Comparison of ENCODE assay signal across 25 mouse cellular contexts in genomic region chr6:94180331-94181150, GRCm38 (mm10).
A peak's percentile ranks its signal among the peaks of the same experiment; 100 is the strongest.
DNase-seq lines count a peak whose midpoint lies in the region; ATAC-seq and TF ChIP-seq lines count a peak whose summit lies in the region.
"Had no signal": no experiment of that assay in that cellular context is flagged by ENCODE, and none has a peak within 500 bp of the region (broad histone marks: within the 10 kb centered on the region; RNA-seq: fewer than 3 reads in every experiment).

No protein-coding gene starts in this region.

- TF ChIP-seq POLR2A in liver, adult 2 months (IDR thresholded peaks at IDR 0.05; ENCODE audit: extremely low read depth, insufficient read depth, low read length) = no peak

- H3K4me2 ChIP-seq in liver, embryonic 11.5 days = no peak overlapping the region
- H3K4me2 ChIP-seq in forebrain, embryonic 13.5 days = no peak overlapping the region
- H3K4me2 ChIP-seq: heart, embryonic 13.5 days; hindbrain, embryonic 12.5 days; hindbrain, embryonic 15.5 days had no signal

- intact Hi-C loops in gastrocnemius, adult 2 months (cut with DNase I) = loop anchor here (10.0 kb wide), 1 partner anchor 104 kb away; the partner anchor contains the start of gene Magi1

- ATAC-seq in liver, embryonic 11.5 days (replicated peaks; ENCODE audit: low FRiP score) = no peak
- no peak for ATAC-seq in forebrain, embryonic 13.5 days
- ATAC-seq: activated CD4-positive, CD25-positive, alpha-beta regulatory T cell, adult 4 months; forebrain, embryonic 14.5 days; forebrain, postnatal 0 days; Patski had no signal

- no peaks in the 10 kb centered on the region for H3K27me3 ChIP-seq in liver, adult 2 months (ENCODE audit: control insufficient read depth, insufficient read depth, low read length)
- peaks cover 10% of the 10 kb centered on the region; the same call in 1 of the 2 replicates for H3K27me3 ChIP-seq in liver, embryonic 11.5 days (replicated peaks; ENCODE audit: control insufficient read depth, insufficient read depth, low read length)
- no peaks in the 10 kb centered on the region for H3K27me3 ChIP-seq in forebrain, embryonic 13.5 days
- H3K27me3 ChIP-seq: heart, embryonic 13.5 days; hindbrain, embryonic 12.5 days; hindbrain, embryonic 15.5 days; Patski had no signal

- H3K27ac ChIP-seq in gastrocnemius, adult 2 months = peak overlapping the region; percentile 25; the same call in 1 of the 2 replicates
- no peak overlapping the region for H3K27ac ChIP-seq in liver, adult 2 months (replicated peaks; ENCODE audit: insufficient read depth, low read depth, low read length)
- H3K27ac ChIP-seq in liver, embryonic 11.5 days (ENCODE audit: low read depth, low read length) = no peak overlapping the region
- H3K27ac ChIP-seq in forebrain, embryonic 13.5 days = no peak overlapping the region
- H3K27ac ChIP-seq: forebrain, embryonic 10.5 days; heart, embryonic 13.5 days; hindbrain, embryonic 12.5 days; hindbrain, embryonic 15.5 days had no signal

- peaks cover 16% of the 10 kb centered on the region for H3K4me1 ChIP-seq in liver, adult 2 months (ENCODE audit: control insufficient read depth, insufficient read depth, low read length)
- peaks cover 3% of the 10 kb centered on the region; the same call in 1 of the 2 replicates for H3K4me1 ChIP-seq in liver, embryonic 11.5 days (replicated peaks; ENCODE audit: control insufficient read depth, insufficient read depth, low read length)
- peaks cover 40% of the 10 kb centered on the region for H3K4me1 ChIP-seq in forebrain, embryonic 13.5 days

- no peaks in the 10 kb centered on the region for H3K9me3 ChIP-seq in liver, embryonic 11.5 days (ENCODE audit: control insufficient read depth, low read length)
- H3K9me3 ChIP-seq in forebrain, embryonic 13.5 days (replicated peaks) = no peaks in the 10 kb centered on the region
- H3K9me3 ChIP-seq: forebrain, embryonic 10.5 days; heart, embryonic 13.5 days; hindbrain, embryonic 12.5 days; hindbrain, embryonic 15.5 days had no signal

- WGBS in liver, adult 2 months = 55% methylated on average over 14 of the region's 14 CpGs
- 87% methylated on average over 14 of the region's 14 CpGs for WGBS in liver, embryonic 11.5 days
- WGBS in forebrain, embryonic 13.5 days = 85% methylated on average over 14 of the region's 14 CpGs

- DNase-seq in gastrocnemius, adult 2 months = no peak
- no peak for DNase-seq in gastrocnemius, postnatal 25 days
- DNase-seq in liver, adult 2 months (ENCODE audit: extremely low read depth, low read depth, low spot score) = peak; percentile 70
- DNase-seq in liver, embryonic 11.5 days (ENCODE audit: low spot score) = no peak
- peak; percentile 86 for DNase-seq in ES-CJ7 (ENCODE audit: low read depth, low spot score)
- DNase-seq in ZHBTc4 (ENCODE audit: low read depth, low spot score) = peak; percentile 63
- no peak for DNase-seq in adrenal gland, adult 2 months
- DNase-seq: adrenal gland, postnatal 10 days; adrenal gland, postnatal 36 days; cerebellum, adult 18-20 months; cerebellum, adult 9-10 months; cerebellum, postnatal 14 days; forebrain, postnatal 0 days; gastrocnemius, postnatal 36 days; heart, postnatal 14 days; kidney, adult 11 months had no signal

- no peak for TF ChIP-seq CTCF in gastrocnemius, adult 2 months (IDR thresholded peaks at IDR 0.05)
- TF ChIP-seq CTCF in liver, adult 2 months (IDR thresholded peaks at IDR 0.05; ENCODE audit: low read depth, low read length) = no peak

- H3K36me3 ChIP-seq in liver, adult 2 months (ENCODE audit: control insufficient read depth, insufficient read depth, low read length) = no peaks in the 10 kb centered on the region
- no peaks in the 10 kb centered on the region for H3K36me3 ChIP-seq in liver, embryonic 11.5 days (ENCODE audit: control insufficient read depth, insufficient read depth, low read length)
- H3K36me3 ChIP-seq in forebrain, embryonic 13.5 days (ENCODE audit: poor library complexity, severe bottlenecking) = no peaks in the 10 kb centered on the region
- H3K36me3 ChIP-seq: forebrain, embryonic 10.5 days; G1E; heart, embryonic 13.5 days; hindbrain, embryonic 12.5 days; hindbrain, embryonic 15.5 days had no signal

- no peak overlapping the region for H3K4me3 ChIP-seq in gastrocnemius, adult 2 months
- H3K4me3 ChIP-seq in liver, adult 2 months (ENCODE audit: insufficient read depth, low read depth, low read length) = no peak overlapping the region
- no peak overlapping the region for H3K4me3 ChIP-seq in liver, embryonic 11.5 days (ENCODE audit: low read depth, low read length)
- H3K4me3 ChIP-seq in forebrain, embryonic 13.5 days = no peak overlapping the region
- H3K4me3 ChIP-seq: forebrain, embryonic 10.5 days; heart, embryonic 13.5 days; hindbrain, embryonic 12.5 days; hindbrain, embryonic 15.5 days had no signal

- H3K9ac ChIP-seq in liver, adult 2 months (ENCODE audit: low read depth, low read length) = no peak overlapping the region
- no peak overlapping the region for H3K9ac ChIP-seq in liver, embryonic 11.5 days (ENCODE audit: low read depth, low read length)
- no peak overlapping the region for H3K9ac ChIP-seq in forebrain, embryonic 13.5 days
- H3K9ac ChIP-seq: forebrain, postnatal 0 days; heart, embryonic 13.5 days; hindbrain, embryonic 12.5 days; hindbrain, embryonic 15.5 days had no signal

- peaks cover 28% of the 10 kb centered on the region for H3K79me2 ChIP-seq in liver, adult 2 months (ENCODE audit: control insufficient read depth, insufficient read depth, low read length)

Comparison
In these comparisons a context has a peak if more than half of its experiments do, and no peak if none do; other contexts are left out.
1. DNase-seq: peak in liver, adult 2 months (single experiment), ES-CJ7 (single experiment) and ZHBTc4 (single experiment); none in gastrocnemius, adult 2 months (single experiment), gastrocnemius, postnatal 25 days (single experiment), liver, embryonic 11.5 days (single experiment) and adrenal gland, adult 2 months (single experiment).